Mouse (Mus musculus) gastrocnemius, postnatal 10 days (tissue): ENCODE results near the gene Nacc1. TPM values are rescaled to one million over a fixed set of nuclear protein-coding genes. Genes with fewer than 3 reads are reported as not detected.

Experiments
- DNase-seq: peaks from one replicate; pipeline ENCODE4 v3.0.0; 2021; ENCODE audit warnings: mixed read lengths
- total RNA-seq, 2 experiments: library from RNA; stranded (reverse); gene quantifications; 2 replicates each; pipeline ENCODE4 v1.2.3; 2021

The Nacc1 gene
- total RNA-seq, 2 experiments from 2014 or later, result 38.2 to 39.1 TPM

GRCm38 (mm10) chr8:84715893-84716468 lies 28.3 kb upstream of the Nacc1 start:
- DNase-seq, result peak; percentile 20

- no peak for DNase-seq
Measured at GRCm38 (mm10) chr8:84714161-84714560, 26.5 kb upstream of the Nacc1 start.

- no peak for DNase-seq
Measured at GRCm38 (mm10) chr8:84713381-84713780, 25.7 kb upstream of the Nacc1 start.

GRCm38 (mm10) chr8:84712759-84713120 lies 25.1 kb upstream of the Nacc1 start:
- DNase-seq, result peak; percentile 41

- peak; percentile 50 for DNase-seq
Measured at GRCm38 (mm10) chr8:84711933-84712758, 24.5 kb upstream of the Nacc1 start.

GRCm38 (mm10) chr8:84711312-84711711 lies 23.6 kb upstream of the Nacc1 start:
- peak; percentile 10 for DNase-seq

GRCm38 (mm10) chr8:84709931-84710330 lies 22.3 kb upstream of the Nacc1 start:
- DNase-seq, result no peak

GRCm38 (mm10) chr8:84708774-84709475 lies 21.3 kb upstream of the Nacc1 start:
- peak; percentile 89 for DNase-seq

- DNase-seq, result peak; percentile 42
Measured at GRCm38 (mm10) chr8:84708071-84708541, 20.4 kb upstream of the Nacc1 start.

- DNase-seq, result peak; percentile 42
Measured at GRCm38 (mm10) chr8:84707267-84707883, 19.7 kb upstream of the Nacc1 start.

GRCm38 (mm10) chr8:84706610-84707266 lies 19.1 kb upstream of the Nacc1 start:
- DNase-seq, result peak; percentile 43

- DNase-seq, result no peak
Measured at GRCm38 (mm10) chr8:84705960-84706359, 18.3 kb upstream of the Nacc1 start.

GRCm38 (mm10) chr8:84704867-84705831 lies 17.5 kb upstream of the Nacc1 start:
- DNase-seq, result peak; percentile 48

- DNase-seq, result peak; percentile 86
Measured at GRCm38 (mm10) chr8:84704356-84704755, 16.7 kb upstream of the Nacc1 start.

GRCm38 (mm10) chr8:84703466-84704249 lies 16.0 kb upstream of the Nacc1 start:
- peak; percentile 33 for DNase-seq

GRCm38 (mm10) chr8:84702963-84703465 lies 15.4 kb upstream of the Nacc1 start:
- no peak for DNase-seq

- DNase-seq, result no peak
Measured at GRCm38 (mm10) chr8:84702561-84702960, 14.9 kb upstream of the Nacc1 start.

GRCm38 (mm10) chr8:84700941-84701911 lies 13.6 kb upstream of the Nacc1 start, which contains the start of gene Lyl1:
Gene Lyl1, plus strand, starts transcription at chr8:84701457.
- peak; percentile 44 for DNase-seq
